Mouse (Mus musculus) heart, embryonic 14.5 days (tissue): ENCODE measurements around the gene Traf6. TPM values are rescaled to one million over a fixed set of nuclear protein-coding genes. Genes with fewer than 3 reads are reported as not detected.
"Not testable (repeated sequence)": the region's sequence is repeated elsewhere in the genome, so short reads cannot be mapped to it uniquely, and the experiment has no call there.

ENCODE experiments used
- ATAC-seq: fragments of 200-750 bp; cut with Nextera tagmentation; 2 replicates; pipeline ENCODE4 v1.8.0; 2017; ENCODE audit warnings: low read depth, moderate TSS enrichment; ENCODE audit not compliant: insufficient number of reproducible peaks, insufficient read depth, low FRiP score
- H3K27ac ChIP-seq, 2 experiments: fragments of 200-500 bp in 1 of 2; fragments of 300-500 bp in 1 of 2; sonication (generic) in 1 of 2; replicated peaks in 1 of 2; 2 replicates each; pipeline ENCODE4 v1.5.1; 2012 to 2014; ENCODE audit warnings: low read depth in 2 of 2, low read length in 2 of 2, control low read depth in 1 of 2, mild to moderate bottlenecking in 1 of 2, mixed read lengths in 1 of 2; ENCODE audit not compliant: control insufficient read depth in 1 of 2, insufficient read depth in 1 of 2
- H3K27me3 ChIP-seq: fragments of 300-500 bp; sonication (generic); 2 replicates; pipeline ENCODE4 v1.6.1; 2014; ENCODE audit warnings: mild to moderate bottlenecking, low read length, control low read depth; ENCODE audit not compliant: control insufficient read depth, insufficient read depth
- H3K36me3 ChIP-seq: fragments of 300-500 bp; sonication (generic); 2 replicates; pipeline ENCODE4 v1.6.1; 2014; ENCODE audit warnings: mild to moderate bottlenecking, control low read depth, low read length, mixed read lengths; ENCODE audit not compliant: control insufficient read depth, insufficient read depth
- H3K4me1 ChIP-seq, 2 experiments: fragments of 200-500 bp in 1 of 2; fragments of 300-500 bp in 1 of 2; sonication (generic) in 1 of 2; 2 replicates each; pipeline ENCODE4 v1.6.1; 2012 to 2014; ENCODE audit warnings: low read length in 2 of 2, control low read depth in 1 of 2, mixed read lengths in 1 of 2; ENCODE audit not compliant: control insufficient read depth in 2 of 2, insufficient read depth in 2 of 2
- H3K4me2 ChIP-seq: fragments of 300-500 bp; sonication (generic); 2 replicates; pipeline ENCODE4 v1.6.1; 2014; ENCODE audit warnings: mild to moderate bottlenecking, low read length
- H3K4me3 ChIP-seq, 2 experiments: fragments of 200-500 bp in 1 of 2; fragments of 300-500 bp in 1 of 2; sonication (generic) in 1 of 2; 2 replicates each; pipeline ENCODE4 v1.5.1; 2012 to 2014; ENCODE audit warnings: low read length in 2 of 2, mild to moderate bottlenecking in 2 of 2, control low read depth in 1 of 2, low read depth in 1 of 2, moderate library complexity in 1 of 2; ENCODE audit not compliant: control insufficient read depth in 1 of 2, insufficient read depth in 1 of 2
- H3K9ac ChIP-seq: fragments of 300-500 bp; sonication (generic); 2 replicates; pipeline ENCODE4 v1.6.1; 2014; ENCODE audit warnings: mild to moderate bottlenecking, low read length
- H3K9me3 ChIP-seq: fragments of 300-500 bp; sonication (generic); 2 replicates; pipeline ENCODE4 v1.6.1; 2016; ENCODE audit warnings: low read length, control low read depth; ENCODE audit not compliant: control insufficient read depth
- WGBS: fragments of 180-500 bp; shearing (Covaris S2); extraction: QIAGEN DNeasy Blood & Tissue Kit; methylation state at CpG from one replicate; pipeline ENCODE4 v1.1.7; 2014; 5-methylcytosine and 5-hydroxymethylcytosine counted together
- polyA plus RNA-seq: library from polyadenylated mRNA; unstranded; fragments of >200 nt; fragmentation: Nextera tagmentation; extraction: Ambion mirVana; gene quantifications from 2 replicates; pipeline ENCODE4 v1.2.1, GENCODE M21; 2014

The Traf6 gene
- polyA plus RNA-seq, 1 experiment from 2014 or later: 7.5 TPM

DNA sequence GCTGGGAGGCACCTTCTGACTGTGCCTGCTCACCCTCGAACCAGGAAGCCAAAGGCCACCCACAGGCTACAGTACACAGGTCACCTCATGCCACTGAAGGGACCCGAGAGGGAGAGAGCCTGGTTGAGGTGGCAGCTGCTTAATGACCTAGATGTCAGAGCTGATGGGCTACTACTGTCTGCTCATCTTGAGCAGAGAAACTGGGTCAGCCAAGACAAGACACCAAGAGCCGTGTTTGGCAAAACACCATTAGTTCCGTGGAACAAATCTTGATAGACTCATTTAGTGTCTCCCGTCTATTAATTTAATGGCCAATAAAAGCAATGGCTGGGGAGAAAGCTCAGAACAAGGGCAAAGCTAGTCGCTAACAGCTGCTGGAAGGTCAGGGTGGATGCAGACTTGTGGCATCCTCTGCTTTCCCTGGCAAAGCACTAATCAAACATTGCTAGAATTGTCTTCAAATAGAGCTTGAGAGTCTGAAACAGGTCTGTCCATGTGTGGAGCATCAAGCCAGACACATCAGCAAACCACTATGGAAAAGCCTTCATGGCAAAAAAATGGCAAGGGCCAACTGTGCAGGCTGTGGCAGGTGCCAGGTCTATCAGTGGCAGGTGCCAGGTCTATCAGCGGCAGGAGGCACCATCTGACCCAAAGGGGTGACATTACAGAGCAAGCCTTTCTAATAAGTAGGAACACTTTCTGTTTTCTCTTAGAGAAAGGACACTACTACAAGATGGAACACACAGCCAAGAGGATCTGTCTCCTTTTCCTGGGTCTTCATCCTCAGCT lies 64.0 kb downstream of the Traf6 start:
- peaks cover 0 to 3% of the 10 kb centered on the region in 2 experiments; a peak in 1 of 4 replicates for H3K4me1 ChIP-seq
- no peak overlapping the region for H3K4me3 ChIP-seq
- 81% methylated on average over 7 of the region's 7 CpGs for WGBS
- no peaks in the 10 kb centered on the region for H3K36me3 ChIP-seq
- ATAC-seq: no peak
- H3K4me2 ChIP-seq: no peak overlapping the region
- no peak overlapping the region for H3K27ac ChIP-seq
- no peaks in the 10 kb centered on the region for H3K9me3 ChIP-seq
- no peaks in the 10 kb centered on the region for H3K27me3 ChIP-seq
- no peak overlapping the region for H3K9ac ChIP-seq

DNA sequence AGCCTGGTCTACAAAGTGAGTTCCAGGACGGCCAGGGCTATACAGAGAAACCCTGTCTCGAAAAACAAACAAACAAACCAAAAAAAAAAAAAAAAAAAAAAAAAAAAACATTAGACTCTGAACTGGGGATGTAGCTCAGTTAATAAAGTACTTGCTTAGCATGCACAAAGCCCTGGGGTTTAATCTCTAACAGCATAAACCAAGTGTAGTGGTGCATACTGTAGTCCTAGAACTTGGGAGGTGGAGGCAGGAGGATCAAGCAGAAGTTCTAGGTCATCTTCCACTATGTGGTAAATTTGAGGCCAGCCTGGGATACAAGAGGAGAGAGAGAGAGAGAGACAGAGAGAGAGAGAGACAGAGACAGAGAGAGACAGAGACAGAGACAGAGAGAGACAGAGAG lies 67.4 kb downstream of the Traf6 start:
- not testable (repeated sequence) for H3K4me3 ChIP-seq, H3K27me3 ChIP-seq, H3K9ac ChIP-seq, H3K9me3 ChIP-seq, ATAC-seq, H3K27ac ChIP-seq, H3K4me1 ChIP-seq, H3K4me2 ChIP-seq, H3K36me3 ChIP-seq
- no CpG with 5 or more reads among the region's 2 CpGs for WGBS

- Histone ChIP-seq H3K4me3 (no peak overlapping the region), H3K9ac (no peak overlapping the region), H3K9me3 (no peaks in the 10 kb centered on the region), H3K4me2 (no peak overlapping the region), H3K27ac (no peak overlapping the region), H3K4me1 (peaks cover 7 to 11% of the 10 kb centered on the region in 2 experiments; a peak in 3 of 4 replicates), H3K36me3 (no peaks in the 10 kb centered on the region), H3K27me3 (no peaks in the 10 kb centered on the region)
- no peak for ATAC-seq
- WGBS: 61% methylated on average over 7 of the region's 7 CpGs
Measured at GRCm38 (mm10) chr2:101746537-101746936, 68.3 kb downstream of the Traf6 start.

Other genes with a start within 250 kb of the Traf6 start
- not detected in 2 replicates for gene Rag2, start 53.7 kb upstream of the Traf6 start, polyA plus RNA-seq
- gene Rag1, start 28.9 kb upstream of the Traf6 start, polyA plus RNA-seq: not detected in 2 replicates
- 59.9 and 67.0 TPM in 2 replicates for gene B230118H07Rik, start 28.9 kb upstream of the Traf6 start, polyA plus RNA-seq
- 6.4 and 7.2 TPM in 2 replicates for gene Prr5l, start 204.6 kb downstream of the Traf6 start, polyA plus RNA-seq
- gene Commd9, start 207.8 kb downstream of the Traf6 start, polyA plus RNA-seq: 53.5 and 57.8 TPM in 2 replicates